Mouse (Mus musculus) ovary, adult 2 months (tissue): ENCODE measurements around the gene Il17f. TPM values are rescaled to one million over a fixed set of nuclear protein-coding genes. Genes with fewer than 3 reads are reported as not detected.

ENCODE experiments used
- polyA plus RNA-seq: library from polyadenylated mRNA; depleted of rRNA; stranded (reverse); fragments of >200 nt; gene quantifications from 2 replicates; pipeline ENCODE4 v1.2.3, GENCODE M21; 2012; rRNA removed

The Il17f gene
- polyA plus RNA-seq = 0.31 and 1.0 TPM in 2 replicates

DNA sequence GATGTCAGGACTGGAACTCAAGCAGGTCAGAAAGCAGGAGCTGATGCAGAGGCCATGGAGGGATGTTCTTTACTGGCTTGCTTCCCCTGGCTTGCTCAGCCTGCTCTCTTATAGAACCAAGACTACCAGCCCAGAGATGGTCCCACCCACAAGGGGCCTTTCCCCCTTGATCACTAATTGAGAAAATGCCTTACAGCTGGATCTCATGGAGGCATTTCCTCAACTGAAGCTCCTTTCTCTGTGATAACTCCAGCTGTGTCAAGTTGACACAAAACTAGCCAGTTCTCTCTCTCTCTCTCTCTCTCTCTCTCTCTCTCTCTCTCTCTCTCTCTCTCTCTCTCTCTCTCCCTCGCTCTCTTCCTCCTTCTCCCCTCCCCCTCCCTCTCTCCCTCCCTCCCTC, at the start of gene Il17f:
Il17f (minus strand) TSS at position 101 of the 400 bp plus-strand sequence.

DNA sequence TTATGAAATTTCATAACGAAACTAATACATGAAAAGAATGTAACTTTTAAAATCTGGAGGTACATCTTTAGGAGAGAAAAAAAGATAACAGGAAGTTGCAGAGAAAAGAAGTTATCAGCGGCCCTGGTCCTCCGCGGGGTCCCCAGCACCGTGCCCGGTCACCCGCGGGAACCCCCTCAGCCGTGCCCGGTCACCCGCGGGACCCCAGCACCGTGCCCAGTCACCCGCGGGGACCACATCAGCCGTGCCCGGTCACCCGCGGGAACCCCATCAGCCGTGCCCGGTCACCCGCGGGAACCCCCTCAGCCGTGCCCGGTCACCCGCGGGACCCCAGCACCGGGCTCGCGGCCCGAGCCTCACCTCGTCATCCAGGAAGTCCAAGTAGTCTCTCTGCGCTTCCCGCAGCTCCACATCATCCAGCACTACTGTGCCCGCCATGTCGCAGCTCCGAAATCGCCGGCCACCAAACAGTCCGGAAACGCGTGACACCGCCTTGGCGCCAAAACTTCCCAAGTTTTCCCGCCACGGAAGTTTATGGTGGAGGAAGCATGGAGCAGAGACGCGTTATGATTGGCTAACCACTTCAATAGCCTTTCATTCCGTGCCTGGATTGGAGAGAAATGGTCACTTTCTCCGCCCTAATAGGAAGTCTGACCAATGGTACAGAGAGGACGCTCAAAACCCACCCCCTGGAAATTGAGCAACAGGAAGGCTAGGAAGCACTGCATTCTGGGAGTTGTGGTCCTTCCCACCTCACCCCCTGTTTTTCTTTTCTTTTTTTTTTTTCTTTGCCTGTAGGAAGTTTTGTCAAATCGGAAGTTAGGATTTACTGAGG, 29.6 kb upstream of the Il17f start, which contains the start of gene Mcm3:
Mcm3 (minus strand) TSS at position 542 of the 835 bp plus-strand sequence.

GRCm38 (mm10) chr1:20730903-20731302, 59.5 kb downstream of the Il17f start, which contains the start of gene Il17a:
TSS of gene Il17a (plus strand) at chr1:20730905.

Other genes with a start within 250 kb of the Il17f start
- 0.08 and 0.26 TPM in 2 replicates for gene Pkhd1, start 172.6 kb downstream of the Il17f start, polyA plus RNA-seq
- not detected in 2 replicates for gene Il17a, start 59.7 kb downstream of the Il17f start, polyA plus RNA-seq
- 12.1 and 20.5 TPM in 2 replicates for gene Mcm3, start 29.7 kb upstream of the Il17f start, polyA plus RNA-seq
- gene Paqr8, start 100.0 kb upstream of the Il17f start, polyA plus RNA-seq = 62.2 and 63.4 TPM in 2 replicates
- gene Efhc1, start 161.0 kb upstream of the Il17f start, polyA plus RNA-seq = 19.9 and 58.7 TPM in 2 replicates